Mouse (Mus musculus): ENCODE results near the gene Enc1.

DNA sequence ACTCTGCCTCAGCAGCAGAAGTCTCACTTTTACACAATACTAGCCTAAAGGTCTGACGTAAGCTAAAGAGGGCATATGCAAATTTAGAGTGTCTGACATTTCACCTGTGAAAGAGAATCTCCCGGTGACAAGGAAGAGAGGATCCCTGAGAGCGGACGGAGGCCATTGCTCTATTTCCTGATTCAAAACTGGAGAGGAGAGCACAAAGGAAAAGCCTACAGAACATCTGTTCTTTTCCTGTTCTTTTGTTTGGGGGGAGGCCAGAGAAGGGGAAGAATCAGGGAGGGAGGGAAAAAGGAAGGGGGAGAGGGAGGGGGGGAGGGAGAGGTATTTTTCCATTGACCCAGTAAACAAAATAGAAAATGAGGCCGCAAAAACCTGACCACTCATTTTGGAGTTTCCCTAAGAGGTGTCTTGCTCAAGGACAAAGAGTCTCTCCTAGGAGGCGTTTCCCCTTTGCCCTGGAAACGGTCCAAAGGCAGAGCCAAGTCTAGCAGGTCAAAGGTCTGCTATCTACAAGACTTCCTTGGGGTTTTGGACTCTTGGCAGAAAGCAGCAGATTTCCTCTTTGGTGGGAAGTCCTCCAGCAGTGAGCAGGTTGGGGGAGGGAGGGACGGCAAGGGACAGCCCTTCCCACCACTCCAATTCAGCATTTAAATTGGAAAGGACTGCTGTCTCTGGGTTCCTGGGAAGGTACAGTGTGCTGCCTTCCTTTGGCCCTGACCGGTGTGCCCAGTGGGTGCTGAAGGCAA lies 54.4 kb downstream of the Enc1 start:
- TF ChIP-seq POLR2A (IDR thresholded peaks at IDR 0.05; ENCODE audit: borderline replicate concordance, extremely low read depth, low read depth, low read length): no peak
- no peak for TF ChIP-seq CTCF (IDR thresholded peaks at IDR 0.05; ENCODE audit: insufficient read depth, low read length)

All from lung, adult 2 months (tissue).